Mouse (Mus musculus) CH12.LX (cell line): ENCODE data around the gene Il12rb1. TPM values are rescaled to one million over a fixed set of nuclear protein-coding genes. Genes with fewer than 3 reads are reported as not detected.
A peak's percentile ranks its signal among the peaks of the same experiment; 100 is the strongest.

Experiments used
- DNase-seq: peaks from one replicate; pipeline ENCODE4 v3.0.0-alpha.2; 2013; ENCODE audit errors: extremely low read depth
- H3K27ac ChIP-seq: 2 replicates; pipeline ENCODE4 v1.5.1; 2012; ENCODE audit warnings: low read depth, mild to moderate bottlenecking, control low read depth, moderate library complexity; ENCODE audit not compliant: insufficient read depth
- H3K27me3 ChIP-seq: replicated peaks from 2 replicates; pipeline ENCODE3; 2012; ENCODE audit warnings: inconsistent platforms
- H3K36me3 ChIP-seq, 2 experiments: replicated peaks in 1 of 2; 2 replicates each; pipeline versions ENCODE3 to v1.6.1; 2012; ENCODE audit warnings: inconsistent platforms in 1 of 2, low read length in 1 of 2, mild to moderate bottlenecking in 1 of 2, mixed read lengths in 1 of 2, moderate library complexity in 1 of 2; ENCODE audit not compliant: control insufficient read depth in 1 of 2, insufficient read depth in 1 of 2
- H3K4me1 ChIP-seq, 2 experiments: 2 replicates each; pipeline ENCODE4 v1.6.1; 2012; ENCODE audit warnings: inconsistent platforms in 1 of 2, moderate library complexity in 1 of 2; ENCODE audit not compliant: insufficient read depth in 2 of 2, control insufficient read depth in 1 of 2
- H3K4me2 ChIP-seq: 2 replicates; pipeline ENCODE4 v1.6.1; 2012; ENCODE audit warnings: low read depth, mild to moderate bottlenecking, control low read depth; ENCODE audit not compliant: poor library complexity, insufficient read depth, severe bottlenecking
- H3K4me3 ChIP-seq, 3 experiments: fragments of 150-350 bp in 1 of 3; sonication (generic) in 1 of 3; replicated peaks in 1 of 3; 2 replicates each; pipeline versions ENCODE3 to v1.5.1; 2011 to 2012; ENCODE audit warnings: low read depth in 2 of 3, low read length in 2 of 3, mild to moderate bottlenecking in 2 of 3, moderate library complexity in 2 of 3, control low read depth in 1 of 3, improper control_type of control experiment in 1 of 3, inconsistent platforms in 1 of 3, mixed read lengths in 1 of 3; ENCODE audit not compliant: poor library complexity in 1 of 3
- H3K79me2 ChIP-seq: replicated peaks from 2 replicates; pipeline ENCODE4 v1.6.1; 2012; ENCODE audit warnings: mild to moderate bottlenecking, moderate library complexity; ENCODE audit not compliant: control insufficient read depth, poor library complexity, insufficient read depth, severe bottlenecking; ENCODE audit errors: extremely low read depth
- H3K9ac ChIP-seq: 2 replicates; pipeline ENCODE4 v1.6.1; 2012; ENCODE audit warnings: low read depth, mild to moderate bottlenecking, control low read depth, moderate library complexity; ENCODE audit not compliant: insufficient read depth
- H3K9me3 ChIP-seq: replicated peaks from 2 replicates; pipeline ENCODE3; 2012; ENCODE audit warnings: low read length, inconsistent platforms, mixed read lengths
- BHLHE40 ChIP-seq: IDR thresholded peaks from 2 replicates; pipeline ENCODE4 v1.6.1; 2011; ENCODE audit warnings: mild to moderate bottlenecking, low read depth, low read length, improper control_type of control experiment
- CHD2 ChIP-seq: IDR thresholded peaks from 2 replicates; pipeline ENCODE4 v1.6.1; 2011; ENCODE audit warnings: low read length, improper control_type of control experiment
- CTCF ChIP-seq, 2 experiments: IDR thresholded peaks in 1 of 2; conservative IDR thresholded peaks in 1 of 2; 2 replicates each; pipeline ENCODE4 v1.5.1; 2011 to 2012; ENCODE audit warnings: low read depth in 2 of 2, low read length in 2 of 2, improper control_type of control experiment in 1 of 2, inconsistent platforms in 1 of 2, mild to moderate bottlenecking in 1 of 2, moderate library complexity in 1 of 2
- E2F4 ChIP-seq: IDR thresholded peaks from 2 replicates; pipeline ENCODE4 v1.6.1; 2011; ENCODE audit warnings: low read depth, low read length, improper control_type of control experiment; ENCODE audit not compliant: insufficient replicate concordance
- ELF1 ChIP-seq: IDR thresholded peaks from 2 replicates; pipeline ENCODE4 v1.6.1; 2014; ENCODE audit warnings: low read depth, mild to moderate bottlenecking, inconsistent platforms, low read length, improper control_type of control experiment
- ETS1 ChIP-seq: conservative IDR thresholded peaks from 2 replicates; pipeline ENCODE4 v1.6.1; 2012; ENCODE audit warnings: low read depth, mild to moderate bottlenecking, inconsistent platforms, low read length, improper control_type of control experiment, moderate library complexity
- HCFC1 ChIP-seq: IDR thresholded peaks from 2 replicates; pipeline ENCODE4 v1.6.1; 2012; ENCODE audit warnings: low read depth, mild to moderate bottlenecking, inconsistent platforms, low read length, improper control_type of control experiment
- JUND ChIP-seq: conservative IDR thresholded peaks from 2 replicates; pipeline ENCODE4 v1.6.1; 2011; ENCODE audit warnings: low read depth, low read length, improper control_type of control experiment
- MAFK ChIP-seq: IDR thresholded peaks from 2 replicates; pipeline ENCODE4 v1.6.1; 2011; ENCODE audit warnings: low read length, improper control_type of control experiment; ENCODE audit not compliant: insufficient replicate concordance
- PAX5 ChIP-seq: IDR thresholded peaks from 2 replicates; pipeline ENCODE4 v1.6.1; 2012; ENCODE audit warnings: low read length, inconsistent platforms, mixed read lengths
- SIN3A ChIP-seq: IDR thresholded peaks from 2 replicates; pipeline ENCODE4 v1.6.1; 2012; ENCODE audit warnings: low read length, improper control_type of control experiment, inconsistent platforms
- SMC3 ChIP-seq: IDR thresholded peaks from 2 replicates; pipeline ENCODE4 v1.6.1; 2011; ENCODE audit warnings: low read depth, low read length, improper control_type of control experiment
- TBP ChIP-seq: conservative IDR thresholded peaks from 2 replicates; pipeline ENCODE4 v1.6.1; 2011; ENCODE audit warnings: low read depth, low read length, improper control_type of control experiment
- UBTF ChIP-seq: IDR thresholded peaks from 2 replicates; pipeline ENCODE4 v1.6.1; 2012; ENCODE audit warnings: low read depth, mild to moderate bottlenecking, inconsistent platforms, low read length, improper control_type of control experiment, moderate library complexity
- USF1 ChIP-seq: IDR thresholded peaks from 2 replicates; pipeline ENCODE4 v1.6.1; 2014; ENCODE audit warnings: low read depth, mild to moderate bottlenecking, inconsistent platforms, low read length, improper control_type of control experiment
- USF2 ChIP-seq: conservative IDR thresholded peaks from 2 replicates; pipeline ENCODE4 v1.6.1; 2011; ENCODE audit warnings: low read depth, low read length, improper control_type of control experiment
- ZNF384 ChIP-seq: IDR thresholded peaks from 2 replicates; pipeline ENCODE4 v1.6.1; 2012; ENCODE audit warnings: low read depth, low read length, improper control_type of control experiment, inconsistent platforms
- dilution Hi-C: fragments of 300-500 bp; cut with MboI; formaldehyde crosslinking; loops from 2 replicates; pipeline ENCODE4 v1.14.3; 2020; ENCODE audit warnings: low sequenced_read_pairs; ENCODE audit not compliant: extremely low pct_unique_long_range_greater_than_20kb, extremely low pct_ligation_motif_present
- in situ Hi-C: fragments of 300-500 bp; cut with MboI; formaldehyde crosslinking; loops from 3 replicates; pipeline ENCODE4 v1.14.3; 2019; ENCODE audit warnings: low sequenced_read_pairs, low pct_ligation_motif_present, low pct_unique_long_range_greater_than_20kb, mixed read lengths
- polyA plus RNA-seq: library from polyadenylated mRNA; unstranded; fragments of >175 nt; gene quantifications from 2 replicates; pipeline ENCODE4 v1.2.1, GENCODE M21; 2012; ENCODE audit warnings: low read depth; ENCODE audit not compliant: insufficient read length
- total RNA-seq, 2 experiments: library from RNA; depleted of rRNA; stranded (reverse); fragments of 300-350 nt in 1 of 2; fragments of >200 nt in 1 of 2; gene quantifications; 2 replicates each; pipeline ENCODE4 v1.2.3; 2012 to 2014

Il12rb1 gene
- total and polyA plus RNA-seq, 3 experiments: 4.5 to 23.2 (median 12.5) TPM

DNA sequence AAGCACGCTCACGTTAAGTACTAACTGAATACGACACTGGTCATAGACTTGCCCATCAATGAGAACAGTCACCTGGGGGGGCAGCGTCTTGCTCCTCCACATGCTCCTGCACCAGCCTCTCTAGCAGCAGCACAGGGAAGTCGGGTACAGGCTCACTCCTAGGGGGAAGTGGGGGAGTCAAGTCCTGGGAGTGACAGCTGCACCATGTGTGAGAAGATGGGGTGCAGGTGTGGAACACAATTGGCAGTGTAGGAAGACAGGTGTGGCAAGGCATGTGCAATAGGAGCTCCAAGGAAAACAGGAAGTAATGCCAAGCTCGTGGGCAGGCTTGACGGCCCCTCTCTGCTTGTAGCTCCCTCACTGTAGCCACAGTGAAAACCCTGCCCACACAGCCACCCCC, 37.0 kb upstream of the Il12rb1 start:
- no peak overlapping the region for H3K27ac ChIP-seq
- H3K27me3 ChIP-seq: no peaks in the 10 kb centered on the region
- 0 out of 2 replicates have a peak, but pooled peaks cover 7% of the 10 kb centered on the region for H3K79me2 ChIP-seq
- H3K4me3 ChIP-seq: no peak overlapping the region
- peaks cover 61 to 84% of the 10 kb centered on the region in 2 experiments for H3K4me1 ChIP-seq
- H3K36me3 ChIP-seq: peaks cover 32 to 62% of the 10 kb centered on the region in 2 experiments
- in situ Hi-C loops (no loop called here), dilution Hi-C loops (no loop called here)
- no peaks in the 10 kb centered on the region for H3K9me3 ChIP-seq
- TF ChIP-seq BHLHE40 (no peak), E2F4 (no peak)
- no peak for DNase-seq
- H3K9ac ChIP-seq: no peak overlapping the region
- no peak overlapping the region for H3K4me2 ChIP-seq

DNA sequence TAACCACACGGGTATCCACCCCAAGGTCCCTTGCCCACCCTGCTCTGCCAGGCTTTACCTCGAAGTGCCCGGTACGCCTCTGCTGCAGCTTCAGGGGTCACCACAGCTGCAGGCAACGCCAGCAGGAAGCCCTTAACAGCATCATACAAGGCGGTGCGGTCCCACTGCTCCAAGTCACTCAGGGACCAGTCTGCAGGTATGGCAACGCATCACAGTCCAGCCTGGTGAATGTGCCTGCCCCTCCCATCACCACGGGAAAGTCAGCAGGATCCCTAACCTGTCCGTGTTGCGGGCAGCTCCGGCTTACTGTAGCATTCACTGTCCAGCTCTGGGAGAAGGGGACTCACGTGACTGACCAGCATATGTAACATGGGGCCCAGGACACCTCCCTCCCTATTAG, 36.2 kb upstream of the Il12rb1 start:
- Histone ChIP-seq H3K36me3 (peaks cover 32 to 62% of the 10 kb centered on the region in 2 experiments), H3K9ac (no peak overlapping the region), H3K79me2 (0 out of 2 replicates have a peak, but pooled peaks cover 7% of the 10 kb centered on the region), H3K4me1 (peaks cover 61 to 82% of the 10 kb centered on the region in 2 experiments), H3K9me3 (no peaks in the 10 kb centered on the region), H3K4me3 (peak overlapping the region in 1 of 3 experiments; percentile 12), H3K27me3 (no peaks in the 10 kb centered on the region), H3K27ac (no peak overlapping the region), H3K4me2 (no peak overlapping the region)
- DNase-seq: no peak
- in situ Hi-C loops: no loop called here
- TF ChIP-seq SIN3A (no peak), E2F4 (no peak), UBTF (no peak), USF1 (no peak), PAX5 (no peak), TBP (no peak), ELF1 (no peak), JUND (no peak), USF2 (no peak), ETS1 (no peak), BHLHE40 (no peak), CTCF (conservative IDR thresholded peaks at IDR 0.05 in 1 of 2, IDR thresholded peaks at IDR 0.05 in 1 of 2; ENCODE audit: low read depth in 2 of 2, low read length in 2 of 2) (no peak), HCFC1 (no peak), CHD2 (no peak), ZNF384 (no peak), MAFK (no peak), SMC3 (no peak)
- dilution Hi-C loops: no loop called here
